Mouse (Mus musculus) liver, embryonic 13.5 days (tissue): ENCODE measurements around the gene Kctd7. TPM values are rescaled to one million over a fixed set of nuclear protein-coding genes. Genes with fewer than 3 reads are reported as not detected.

Experiments used
- ATAC-seq: fragments of 200-750 bp; cut with Nextera tagmentation; 2 replicates; pipeline ENCODE4 v1.8.0; 2017; ENCODE audit warnings: low read depth, mild to moderate bottlenecking, moderate number of reproducible peaks, moderate library complexity
- DNase-seq: peaks from one replicate; pipeline ENCODE4 v3.0.0; 2022
- H3K27ac ChIP-seq: fragments of 300-500 bp; sonication (generic); 2 replicates; pipeline ENCODE4 v1.5.1; 2015; ENCODE audit warnings: moderate library complexity, mild to moderate bottlenecking, inconsistent platforms
- H3K27me3 ChIP-seq: fragments of 300-500 bp; sonication (generic); 2 replicates; pipeline ENCODE4 v1.6.1; 2015; ENCODE audit warnings: mild to moderate bottlenecking, inconsistent platforms
- H3K36me3 ChIP-seq: fragments of 300-500 bp; sonication (generic); 2 replicates; pipeline ENCODE4 v1.6.1; 2015; ENCODE audit warnings: mild to moderate bottlenecking, inconsistent platforms
- H3K4me1 ChIP-seq: fragments of 300-500 bp; sonication (generic); replicated peaks from 2 replicates; pipeline ENCODE4 v1.6.1; 2015; ENCODE audit warnings: inconsistent platforms
- H3K4me2 ChIP-seq: fragments of 300-500 bp; sonication (generic); 2 replicates; pipeline ENCODE4 v1.6.1; 2015; ENCODE audit warnings: inconsistent platforms, mild to moderate bottlenecking, moderate library complexity
- H3K4me3 ChIP-seq: fragments of 300-500 bp; sonication (generic); replicated peaks from 2 replicates; pipeline ENCODE4 v1.5.1; 2015; ENCODE audit warnings: mild to moderate bottlenecking, inconsistent platforms
- H3K9ac ChIP-seq: fragments of 300-500 bp; sonication (generic); 2 replicates; pipeline ENCODE4 v1.6.1; 2015; ENCODE audit warnings: mild to moderate bottlenecking, inconsistent platforms
- H3K9me3 ChIP-seq: fragments of 300-500 bp; sonication (generic); replicated peaks from 2 replicates; pipeline ENCODE4 v1.6.1; 2016; ENCODE audit warnings: inconsistent platforms
- WGBS: fragments of 180-500 bp; shearing (Covaris S2); methylation state at CpG from one replicate; pipeline ENCODE4 v1.1.7; 2015; ENCODE audit not compliant: insufficient replicate concordance; 5-methylcytosine and 5-hydroxymethylcytosine counted together
- polyA plus RNA-seq: library from polyadenylated mRNA; unstranded; fragments of >200 nt; fragmentation: Nextera tagmentation; extraction: Ambion mirVana; gene quantifications from 2 replicates; pipeline ENCODE4 v1.2.1, GENCODE M21; 2015

Gene Kctd7
- polyA plus RNA-seq, 1 experiment from 2014 or later, result 5.5 TPM

- no peak for DNase-seq
- peak overlapping the region; percentile 99 for H3K9ac ChIP-seq
- H3K4me1 ChIP-seq, result peaks cover 71% of the 10 kb centered on the region
- under 1% methylated on average over 38 of the region's 46 CpGs for WGBS
- H3K36me3 ChIP-seq, result no peaks in the 10 kb centered on the region
- no peak for ATAC-seq
- no peaks in the 10 kb centered on the region for H3K9me3 ChIP-seq
- H3K4me3 ChIP-seq, result peak overlapping the region; percentile 96
- no peaks in the 10 kb centered on the region for H3K27me3 ChIP-seq
- peak overlapping the region; percentile 100 for H3K27ac ChIP-seq
- peak overlapping the region; percentile 85 for H3K4me2 ChIP-seq
These were observed 27.4 kb downstream of the Kctd7 start for GRCm38 (mm10) chr5:130171956-130172601.

- H3K9me3 ChIP-seq, result no peaks in the 10 kb centered on the region
- peak overlapping the region; percentile 96 for H3K4me3 ChIP-seq
- H3K27me3 ChIP-seq, result no peaks in the 10 kb centered on the region
- no peak for DNase-seq
- H3K4me2 ChIP-seq, result peak overlapping the region; percentile 85
- peak overlapping the region; percentile 100 for H3K27ac ChIP-seq
- WGBS, result 52% methylated on average over 4 of the region's 4 CpGs
- peaks cover 74% of the 10 kb centered on the region for H3K4me1 ChIP-seq
- H3K9ac ChIP-seq, result peak overlapping the region; percentile 99
- ATAC-seq, result no peak
- H3K36me3 ChIP-seq, result no peaks in the 10 kb centered on the region
These were observed 28.4 kb downstream of the Kctd7 start for GRCm38 (mm10) chr5:130173012-130173411.

- Histone ChIP-seq H3K9ac (peak overlapping the region; percentile 35; the same call in 1 of the 2 replicates), H3K9me3 (no peaks in the 10 kb centered on the region), H3K36me3 (peaks cover 5% of the 10 kb centered on the region; the same call in 1 of the 2 replicates), H3K4me1 (peaks cover 76% of the 10 kb centered on the region), H3K4me3 (no peak overlapping the region), H3K27me3 (no peaks in the 10 kb centered on the region), H3K4me2 (no peak overlapping the region), H3K27ac (0 out of 2 replicates have a peak overlapping the region, but pooled peaks have one; percentile 0)
- DNase-seq, result no peak
- ATAC-seq, result no peak
- 86% methylated on average over 4 of the region's 4 CpGs for WGBS
These were observed 33.2 kb downstream of the Kctd7 start for GRCm38 (mm10) chr5:130177871-130178270.

- 74% methylated on average over 7 of the region's 7 CpGs for WGBS
- Histone ChIP-seq H3K9me3 (no peaks in the 10 kb centered on the region), H3K36me3 (peaks cover 5% of the 10 kb centered on the region; the same call in 1 of the 2 replicates), H3K9ac (no peak overlapping the region), H3K4me3 (no peak overlapping the region), H3K4me1 (peaks cover 73% of the 10 kb centered on the region), H3K4me2 (no peak overlapping the region), H3K27me3 (no peaks in the 10 kb centered on the region), H3K27ac (peak overlapping the region; percentile 2; the same call in 1 of the 2 replicates)
- no peak for ATAC-seq
- DNase-seq, result no peak
These were observed 35.7 kb downstream of the Kctd7 start for GRCm38 (mm10) chr5:130180362-130180761.

DNA sequence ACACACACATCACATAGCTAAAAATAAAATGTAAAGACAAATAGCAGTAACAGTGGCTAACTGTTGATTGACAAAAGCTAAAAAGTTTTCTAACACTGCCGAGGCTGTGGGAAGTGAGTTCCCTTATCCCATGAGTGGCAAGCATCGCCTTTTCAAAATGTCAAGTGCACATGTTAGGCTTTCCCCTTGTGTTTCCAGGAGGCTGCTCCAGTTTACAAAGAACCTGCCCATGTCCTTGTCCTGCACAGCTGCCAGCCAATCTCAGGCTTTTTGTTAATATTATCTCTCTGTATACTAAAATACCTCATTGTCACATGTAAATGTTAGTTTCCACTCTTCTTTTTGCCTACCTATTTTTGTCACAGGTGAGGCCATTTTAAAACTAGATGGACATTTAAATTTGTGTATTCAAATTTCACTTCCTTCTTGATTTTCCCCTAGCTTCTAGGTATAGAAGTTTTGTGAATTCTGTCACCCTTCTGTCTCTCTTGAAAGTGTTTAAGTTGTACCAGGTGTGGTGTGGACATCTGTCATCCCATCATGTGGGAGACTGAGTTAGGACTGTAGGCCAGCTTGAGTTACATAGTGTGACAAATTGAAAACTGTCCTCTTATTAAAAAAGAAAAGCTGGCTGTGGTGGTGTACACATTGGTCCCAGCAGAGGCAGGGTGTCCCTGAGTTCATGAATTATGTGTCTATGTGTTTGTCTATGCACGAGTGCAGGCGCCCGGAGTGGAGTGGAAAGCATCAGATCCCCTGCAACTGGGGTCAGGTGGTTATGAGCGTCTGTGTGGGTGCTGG lies 37.3 kb downstream of the Kctd7 start:
- no peak for ATAC-seq
- H3K4me2 ChIP-seq, result no peak overlapping the region
- WGBS, result 87% methylated on average over 6 of the region's 6 CpGs
- H3K9ac ChIP-seq, result no peak overlapping the region
- H3K27me3 ChIP-seq, result no peaks in the 10 kb centered on the region
- no peak overlapping the region for H3K27ac ChIP-seq
- DNase-seq, result no peak
- peaks cover 76% of the 10 kb centered on the region for H3K4me1 ChIP-seq
- H3K4me3 ChIP-seq, result no peak overlapping the region
- no peaks in the 10 kb centered on the region for H3K9me3 ChIP-seq
- H3K36me3 ChIP-seq, result peaks cover 5% of the 10 kb centered on the region; the same call in 1 of the 2 replicates

GRCm38 (mm10) chr5:130182541-130182821 lies 37.8 kb downstream of the Kctd7 start:
- Histone ChIP-seq H3K27ac (no peak overlapping the region), H3K9me3 (no peaks in the 10 kb centered on the region), H3K4me3 (no peak overlapping the region), H3K36me3 (peaks cover 7% of the 10 kb centered on the region), H3K4me2 (no peak overlapping the region), H3K4me1 (peaks cover 82% of the 10 kb centered on the region), H3K9ac (no peak overlapping the region), H3K27me3 (no peaks in the 10 kb centered on the region)
- no peak for ATAC-seq
- DNase-seq, result no peak
- WGBS, result 85% methylated on average over 3 of the region's 3 CpGs

GRCm38 (mm10) chr5:130184193-130184856 lies 39.7 kb downstream of the Kctd7 start:
- H3K4me3 ChIP-seq, result no peak overlapping the region
- H3K9ac ChIP-seq, result peak overlapping the region; percentile 44
- DNase-seq (no peak), ATAC-seq (peak; percentile 63)
- no peaks in the 10 kb centered on the region for H3K9me3 ChIP-seq
- H3K27ac ChIP-seq, result peak overlapping the region; percentile 39
- peak overlapping the region; percentile 8; the same call in 1 of the 2 replicates for H3K4me2 ChIP-seq
- WGBS, result 80% methylated on average over 9 of the region's 9 CpGs
- peaks cover 26% of the 10 kb centered on the region for H3K36me3 ChIP-seq
- no peaks in the 10 kb centered on the region for H3K27me3 ChIP-seq
- peaks cover 69% of the 10 kb centered on the region for H3K4me1 ChIP-seq

GRCm38 (mm10) chr5:130185312-130185711 lies 40.7 kb downstream of the Kctd7 start:
- Histone ChIP-seq H3K4me3 (no peak overlapping the region), H3K4me2 (no peak overlapping the region), H3K4me1 (peaks cover 61% of the 10 kb centered on the region), H3K27ac (0 out of 2 replicates have a peak overlapping the region, but pooled peaks have one; percentile 57), H3K36me3 (peaks cover 34% of the 10 kb centered on the region), H3K9me3 (no peaks in the 10 kb centered on the region), H3K27me3 (no peaks in the 10 kb centered on the region), H3K9ac (no peak overlapping the region)
- 85% methylated on average over 6 of the region's 6 CpGs for WGBS
- ATAC-seq (no peak), DNase-seq (no peak)

DNA sequence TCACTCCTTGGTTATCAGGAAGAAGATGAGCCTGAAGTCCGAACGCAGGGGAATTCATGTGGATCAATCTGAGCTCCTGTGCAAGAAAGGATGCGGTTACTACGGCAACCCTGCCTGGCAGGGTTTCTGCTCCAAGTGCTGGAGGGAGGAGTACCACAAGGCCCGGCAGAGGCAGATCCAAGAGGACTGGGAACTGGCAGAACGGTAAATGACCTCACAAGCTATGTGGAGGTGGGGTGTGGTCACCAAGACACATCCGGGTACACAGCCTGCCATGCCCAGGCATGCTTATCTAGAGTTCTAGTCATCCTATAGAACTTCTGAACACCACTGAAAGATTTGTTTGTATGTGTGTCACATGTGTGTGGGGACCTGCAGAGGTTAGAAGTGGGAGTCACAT lies 42.7 kb downstream of the Kctd7 start:
- Histone ChIP-seq H3K27ac (no peak overlapping the region), H3K27me3 (no peaks in the 10 kb centered on the region), H3K9ac (no peak overlapping the region), H3K9me3 (no peaks in the 10 kb centered on the region), H3K4me1 (peaks cover 45% of the 10 kb centered on the region), H3K4me3 (no peak overlapping the region), H3K36me3 (peaks cover 52% of the 10 kb centered on the region), H3K4me2 (no peak overlapping the region)
- DNase-seq (peak; percentile 39), ATAC-seq (peak; percentile 57)
- WGBS, result 69% methylated on average over 7 of the region's 7 CpGs

GRCm38 (mm10) chr5:130190909-130191308 lies 46.2 kb downstream of the Kctd7 start:
- Histone ChIP-seq H3K36me3 (peaks cover 86% of the 10 kb centered on the region), H3K4me2 (no peak overlapping the region), H3K4me3 (no peak overlapping the region), H3K27me3 (no peaks in the 10 kb centered on the region), H3K4me1 (peaks cover 19% of the 10 kb centered on the region), H3K27ac (no peak overlapping the region), H3K9ac (no peak overlapping the region), H3K9me3 (no peaks in the 10 kb centered on the region)
- no peak for ATAC-seq
- no peak for DNase-seq
- WGBS, result 83% methylated on average over 6 of the region's 6 CpGs

GRCm38 (mm10) chr5:130191865-130192264 lies 47.2 kb downstream of the Kctd7 start:
- peaks cover 94% of the 10 kb centered on the region for H3K36me3 ChIP-seq
- ATAC-seq (no peak), DNase-seq (no peak)
- H3K27ac ChIP-seq, result no peak overlapping the region
- WGBS, result 84% methylated on average over 6 of the region's 6 CpGs
- H3K4me1 ChIP-seq, result peaks cover 17% of the 10 kb centered on the region
- H3K4me2 ChIP-seq, result no peak overlapping the region
- H3K9me3 ChIP-seq, result no peaks in the 10 kb centered on the region
- H3K4me3 ChIP-seq, result no peak overlapping the region
- H3K9ac ChIP-seq, result no peak overlapping the region
- no peaks in the 10 kb centered on the region for H3K27me3 ChIP-seq
